Mouse (Mus musculus) central nervous system, embryonic 14 days (tissue): ENCODE data around the gene Krtap7-1. TPM values are rescaled to one million over a fixed set of nuclear protein-coding genes. Genes with fewer than 3 reads are reported as not detected.

ENCODE experiments used
- polyA plus RNA-seq: library from polyadenylated mRNA; depleted of rRNA; stranded (reverse); fragments of >200 nt; gene quantifications from 2 replicates; pipeline ENCODE4 v1.2.3, GENCODE M21; 2012; rRNA removed

The Krtap7-1 gene
- polyA plus RNA-seq: 0.22 and 0.31 TPM in 2 replicates

GRCm38 (mm10) chr16:89508223-89508622 is at the start of gene Krtap7-1:
TSS of gene Krtap7-1 (minus strand) at chr16:89508323.

GRCm38 (mm10) chr16:89487852-89488251 is 20.3 kb downstream of the Krtap7-1 start, which contains the start of gene Krtap8-1:
TSS of gene Krtap8-1 (minus strand) at chr16:89487952.

Other genes with a start within 250 kb of the Krtap7-1 start
- not detected in 2 replicates for gene Krtap21-1, start 104.5 kb downstream of the Krtap7-1 start, polyA plus RNA-seq
- not detected in 2 replicates for gene Krtap6-2, start 88.2 kb downstream of the Krtap7-1 start, polyA plus RNA-seq
- 0.11 TPM in 1 of 2 replicates, not detected in the other for gene Krtap8-1, start 20.4 kb downstream of the Krtap7-1 start, polyA plus RNA-seq
- not detected in 2 replicates for gene Krtap11-1, start 62.9 kb upstream of the Krtap7-1 start, polyA plus RNA-seq